ENCODE assay signal across 9 mouse cellular contexts in the genomic region with DNA sequence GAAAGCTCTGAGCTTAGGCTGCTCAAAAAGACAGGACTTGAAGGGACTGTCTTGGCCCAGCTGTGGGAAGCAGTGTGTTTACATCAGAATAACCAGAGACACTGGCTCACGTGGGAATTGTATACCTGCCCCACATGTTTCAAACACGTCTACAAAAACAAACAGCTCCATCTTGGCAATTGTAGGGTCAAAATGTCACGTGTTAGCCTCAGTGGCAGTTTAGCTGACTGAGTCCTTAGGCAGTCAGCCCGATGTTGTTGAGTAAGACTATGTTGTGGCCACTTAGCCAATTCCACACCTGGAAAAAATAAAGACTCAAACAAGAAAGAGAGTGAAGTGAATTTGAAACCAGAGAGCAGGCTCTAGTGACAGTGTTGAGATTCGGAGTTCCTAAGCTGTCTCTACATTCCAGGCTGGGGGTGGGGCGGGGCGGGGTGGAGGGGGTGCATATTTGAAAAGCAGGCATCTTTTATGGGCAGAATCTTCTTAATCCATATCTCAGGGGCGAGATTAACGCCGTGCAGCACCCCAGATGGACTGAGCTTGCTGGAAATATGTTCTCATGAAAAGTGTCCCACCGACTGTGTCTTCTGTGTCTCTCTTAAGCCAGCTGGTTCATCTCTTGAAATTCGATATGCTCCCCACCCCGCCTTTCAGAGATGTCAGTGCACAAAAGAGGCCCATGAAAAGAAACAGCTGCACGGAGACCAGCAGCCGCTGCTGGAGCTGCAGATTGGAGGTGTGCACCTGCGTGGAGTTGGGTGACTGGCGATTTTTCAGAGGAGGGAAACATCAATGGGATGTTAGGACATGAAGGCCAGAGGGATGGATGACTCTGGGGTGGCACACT.
A peak's percentile ranks its signal among the peaks of the same experiment; 100 is the strongest.
DNase-seq lines count a peak whose midpoint lies in the region; ATAC-seq and TF ChIP-seq lines count a peak whose summit lies in the region.
"Had no signal": no experiment of that assay in that cellular context is flagged by ENCODE, and none has a peak within 500 bp of the region (broad histone marks: within the 10 kb centered on the region; RNA-seq: fewer than 3 reads in every experiment).

No protein-coding gene starts in this region.

- no peaks in the 10 kb centered on the region for H3K4me1 ChIP-seq in heart, adult 2 months (ENCODE audit: control insufficient read depth, insufficient read depth, low read length)
- H3K4me1 ChIP-seq in limb, embryonic 13.5 days = peaks cover 20% of the 10 kb centered on the region
- H3K4me1 ChIP-seq: megakaryocyte, embryonic 14.5 days had no signal

- H3K4me2 ChIP-seq in limb, embryonic 13.5 days (replicated peaks) = peak overlapping the region; percentile 42

- H3K79me2 ChIP-seq in heart, adult 2 months (replicated peaks; ENCODE audit: control insufficient read depth, insufficient read depth, low read length) = no peaks in the 10 kb centered on the region

- intact Hi-C loops in heart, adult 2 months (cut with DNase I) = no loop called here

- no peaks in the 10 kb centered on the region for H3K36me3 ChIP-seq in heart, adult 2 months (ENCODE audit: control insufficient read depth, insufficient read depth, low read length)
- H3K36me3 ChIP-seq in limb, embryonic 13.5 days = no peaks in the 10 kb centered on the region

- H3K9me3 ChIP-seq in limb, embryonic 13.5 days = 0 out of 2 replicates have a peak, but pooled peaks cover 4% of the 10 kb centered on the region

- no peak for TF ChIP-seq EP300 in heart, adult 2 months (IDR thresholded peaks at IDR 0.05; ENCODE audit: insufficient read depth, low read depth, low read length)

- no peak for TF ChIP-seq POLR2A in heart, adult 2 months (IDR thresholded peaks at IDR 0.05; ENCODE audit: insufficient read depth, low read depth, low read length)

- H3K27ac ChIP-seq in heart, adult 2 months = no peak overlapping the region
- no peak overlapping the region; the same call in 1 of the 2 replicates for H3K27ac ChIP-seq in limb, embryonic 13.5 days

- peak; percentile 25 for DNase-seq in retina, postnatal 1 day
- no peak for DNase-seq in retina, embryonic 14.5 days (ENCODE audit: low spot score)
- DNase-seq in heart, adult 2 months = peak; percentile 16 to 25
- peak; percentile 21 for DNase-seq in yolk sac, embryonic 10.5 days (ENCODE audit: low spot score)
- no peak for DNase-seq in cerebellum, postnatal 25 days
- DNase-seq in adrenal gland, adult 2 months = no peak
- DNase-seq in spleen, postnatal 4 days (ENCODE audit: low spot score in 2 of 2) = no peak

- peak; percentile 85 for ATAC-seq in limb, embryonic 13.5 days (ENCODE audit: low FRiP score, low read depth)

- no peaks in the 10 kb centered on the region for H3K27me3 ChIP-seq in heart, adult 2 months (ENCODE audit: control insufficient read depth, insufficient read depth, low read length)
- 0 out of 2 replicates have a peak, but pooled peaks cover 4% of the 10 kb centered on the region for H3K27me3 ChIP-seq in limb, embryonic 13.5 days
- H3K27me3 ChIP-seq: megakaryocyte, embryonic 14.5 days had no signal

- 28% methylated on average over 17 of the region's 17 CpGs for WGBS in heart, adult 2 months
- 8% methylated on average over 17 of the region's 17 CpGs for WGBS in limb, embryonic 13.5 days

- no peak overlapping the region for H3K9ac ChIP-seq in heart, adult 2 months (ENCODE audit: low read depth, low read length)
- no peak overlapping the region for H3K9ac ChIP-seq in limb, embryonic 13.5 days

- TF ChIP-seq CTCF in heart, adult 2 months (IDR thresholded peaks at IDR 0.05) = no peak

- H3K4me3 ChIP-seq in heart, adult 2 months = no peak overlapping the region
- no peak overlapping the region for H3K4me3 ChIP-seq in limb, embryonic 13.5 days
- H3K4me3 ChIP-seq: megakaryocyte, embryonic 14.5 days had no signal

Comparison
In these comparisons a context has a peak if more than half of its experiments do, and no peak if none do; other contexts are left out.
1. DNase-seq: peak in retina, postnatal 1 day (single experiment), heart, adult 2 months (2 of 2) and yolk sac, embryonic 10.5 days (single experiment); none in retina, embryonic 14.5 days (single experiment), cerebellum, postnatal 25 days (0 of 2), adrenal gland, adult 2 months (single experiment) and spleen, postnatal 4 days (0 of 2).